Mouse (Mus musculus) gastrocnemius, adult 2 months (tissue): ENCODE data around the gene Metap2. TPM values are rescaled to one million over a fixed set of nuclear protein-coding genes. Genes with fewer than 3 reads are reported as not detected.

Experiments
- DNase-seq: peaks from one replicate; pipeline ENCODE4 v3.0.0; 2022
- H3K27ac ChIP-seq: fragments of 200-600 bp; 2 replicates; pipeline ENCODE4 v1.8.1; 2022; ENCODE audit warnings: mild to moderate bottlenecking
- H3K4me3 ChIP-seq: fragments of 200-600 bp; 2 replicates; pipeline ENCODE4 v1.8.1; 2022; ENCODE audit warnings: mild to moderate bottlenecking, moderate library complexity
- CTCF ChIP-seq: fragments of 200-600 bp; IDR thresholded peaks from 2 replicates; pipeline ENCODE4 v1.8.1; 2022; ENCODE audit warnings: antibody characterized with exemption, mild to moderate bottlenecking, moderate library complexity
- intact Hi-C: fragments of 180-260 bp; cut with DNase I; formaldehyde crosslinking; loops from one replicate; pipeline ENCODE4 v1.15.1; 2025
- total RNA-seq, 2 experiments: library from RNA; stranded (reverse); gene quantifications; 2 replicates each; pipeline ENCODE4 v1.2.3; 2021

Metap2 gene
- total RNA-seq, 2 experiments from 2014 or later = 147 to 182 TPM

GRCm38 (mm10) chr10:93908540-93908939 is 11.6 kb upstream of the Metap2 start:
- no peak for TF ChIP-seq CTCF
- H3K4me3 ChIP-seq = no peak overlapping the region
- intact Hi-C loops = no loop called here
- H3K27ac ChIP-seq = no peak overlapping the region
- no peak for DNase-seq

DNA sequence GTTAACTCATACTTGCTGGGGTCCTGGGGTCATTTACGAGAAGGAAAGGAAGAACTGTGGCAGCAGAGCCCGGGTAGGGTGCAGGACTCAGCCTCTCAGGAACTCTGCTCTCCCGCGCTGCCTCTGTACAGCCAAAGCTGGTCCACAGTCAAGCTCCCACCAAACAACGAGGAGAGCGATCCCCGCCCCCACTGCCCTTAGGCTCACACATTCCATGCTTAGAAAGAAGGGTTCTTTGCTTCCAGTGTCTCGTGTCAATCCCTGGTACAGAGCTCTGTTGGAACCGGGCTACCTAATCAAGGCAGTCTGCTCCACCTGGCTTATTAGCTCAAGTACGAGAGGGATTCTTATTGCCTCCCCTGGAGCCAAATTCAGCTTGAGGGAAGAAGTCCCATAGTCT is 10.5 kb upstream of the Metap2 start:
- DNase-seq = no peak
- no peak for TF ChIP-seq CTCF
- no peak overlapping the region for H3K4me3 ChIP-seq
- intact Hi-C loops = no loop called here
- H3K27ac ChIP-seq = no peak overlapping the region

- no peak overlapping the region for H3K4me3 ChIP-seq
- intact Hi-C loops = no loop called here
- TF ChIP-seq CTCF = no peak
These were observed 3.0 kb upstream of the Metap2 start for GRCm38 (mm10) chr10:93899907-93900306.

GRCm38 (mm10) chr10:93899303-93899702 is 2.4 kb upstream of the Metap2 start:
- TF ChIP-seq CTCF = no peak
- DNase-seq = no peak
- H3K4me3 ChIP-seq = no peak overlapping the region
- no peak overlapping the region for H3K27ac ChIP-seq
- intact Hi-C loops = no loop called here

More at GRCm38 (mm10) chr10:93899907-93900306, 3.0 kb upstream of the Metap2 start:
- H3K27ac ChIP-seq = no peak overlapping the region
- no peak for DNase-seq

DNA sequence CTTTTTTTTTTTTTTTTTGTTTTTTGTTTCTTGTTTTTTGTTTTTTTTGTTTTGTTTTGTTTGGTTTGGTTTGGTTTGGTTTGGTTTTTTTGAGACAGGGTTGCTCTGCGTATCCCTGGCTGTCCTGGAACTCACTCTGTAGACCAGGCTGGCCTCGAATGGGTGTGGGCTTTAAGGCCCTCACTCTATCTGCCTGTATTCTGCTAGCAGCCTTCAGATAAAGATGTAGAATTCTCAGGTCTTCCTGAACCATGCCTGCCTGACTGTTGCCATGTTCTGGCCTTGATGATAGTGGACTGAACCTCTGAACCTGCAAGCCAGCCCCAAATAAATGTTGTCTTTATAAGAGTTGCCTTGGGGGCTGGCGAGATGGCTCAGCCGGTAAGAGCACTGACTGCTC is 4.3 kb downstream of the Metap2 start:
- intact Hi-C loops = loop anchor here (5.0 kb wide), 1 partner anchor 35 kb away; no protein-coding TSS in a partner anchor
- no peak for TF ChIP-seq CTCF
- H3K4me3 ChIP-seq = no peak overlapping the region

DNA sequence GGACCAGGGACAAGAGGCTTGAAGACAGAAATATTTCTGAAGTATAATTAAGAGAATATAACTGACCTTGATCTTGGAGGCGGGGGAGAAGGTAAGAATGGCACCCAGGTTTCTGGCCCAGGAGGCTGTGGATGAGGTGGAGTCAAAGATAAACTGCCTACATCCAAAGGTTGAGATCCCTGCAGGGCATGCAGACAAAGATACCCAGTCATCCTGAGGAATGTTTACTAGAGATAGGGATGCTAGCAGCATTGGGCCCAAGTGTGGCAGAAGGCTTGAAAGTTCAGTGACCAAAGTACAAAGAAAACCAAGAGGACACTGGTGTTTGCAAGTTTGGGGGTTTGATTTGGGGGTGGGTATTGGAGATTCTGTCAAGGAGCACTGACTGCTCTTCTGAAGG is 5.9 kb downstream of the Metap2 start:
- H3K27ac ChIP-seq = no peak overlapping the region
- intact Hi-C loops = loop anchor here (5.0 kb wide), 1 partner anchor 36 kb away; no protein-coding TSS in a partner anchor
- DNase-seq = no peak
- TF ChIP-seq CTCF = no peak
- no peak overlapping the region for H3K4me3 ChIP-seq

More for the DNA sequence above, 4.3 kb downstream of the Metap2 start:
- no peak for DNase-seq
- H3K27ac ChIP-seq = no peak overlapping the region

- Histone ChIP-seq H3K4me3 (peak overlapping the region; percentile 99), H3K27ac (peak overlapping the region; percentile 96)
- no peak for TF ChIP-seq CTCF
- DNase-seq = no peak
- intact Hi-C loops = loop anchor here (5.0 kb wide), 1 partner anchor 37 kb away; no protein-coding TSS in a partner anchor
These were observed 6.3 kb downstream of the Metap2 start for GRCm38 (mm10) chr10:93890565-93890964.

- Histone ChIP-seq H3K27ac (peak overlapping the region; percentile 96), H3K4me3 (peak overlapping the region; percentile 99)
- TF ChIP-seq CTCF = no peak
- peak; percentile 23 for DNase-seq
- intact Hi-C loops = loop anchor here (5.0 kb wide), 1 partner anchor 37 kb away; no protein-coding TSS in a partner anchor
These were observed 6.9 kb downstream of the Metap2 start for GRCm38 (mm10) chr10:93889976-93890375.

DNA sequence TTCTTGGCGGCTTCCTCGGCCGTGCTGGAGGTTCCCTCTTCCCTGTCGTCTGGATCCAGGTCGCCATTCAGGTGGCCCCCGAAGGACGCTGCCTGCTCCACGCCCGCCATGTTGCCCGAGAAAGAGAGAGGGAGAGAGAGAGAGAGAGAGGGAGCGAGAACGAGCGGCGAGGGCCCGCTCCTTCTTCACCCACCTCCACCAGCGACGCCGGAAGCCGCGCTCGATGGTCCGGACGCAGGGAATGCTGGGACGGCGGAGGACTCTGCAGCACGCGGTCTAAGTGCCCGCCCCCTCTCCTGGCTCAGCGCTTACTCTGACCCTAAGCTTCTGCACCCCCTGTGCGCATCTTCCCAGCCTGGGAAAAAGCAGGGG is 7.3 kb downstream of the Metap2 start:
- intact Hi-C loops = no loop called here
- Histone ChIP-seq H3K27ac (peak overlapping the region; percentile 96), H3K4me3 (peak overlapping the region; percentile 99)
- DNase-seq = peak; percentile 92
- no peak for TF ChIP-seq CTCF

DNA sequence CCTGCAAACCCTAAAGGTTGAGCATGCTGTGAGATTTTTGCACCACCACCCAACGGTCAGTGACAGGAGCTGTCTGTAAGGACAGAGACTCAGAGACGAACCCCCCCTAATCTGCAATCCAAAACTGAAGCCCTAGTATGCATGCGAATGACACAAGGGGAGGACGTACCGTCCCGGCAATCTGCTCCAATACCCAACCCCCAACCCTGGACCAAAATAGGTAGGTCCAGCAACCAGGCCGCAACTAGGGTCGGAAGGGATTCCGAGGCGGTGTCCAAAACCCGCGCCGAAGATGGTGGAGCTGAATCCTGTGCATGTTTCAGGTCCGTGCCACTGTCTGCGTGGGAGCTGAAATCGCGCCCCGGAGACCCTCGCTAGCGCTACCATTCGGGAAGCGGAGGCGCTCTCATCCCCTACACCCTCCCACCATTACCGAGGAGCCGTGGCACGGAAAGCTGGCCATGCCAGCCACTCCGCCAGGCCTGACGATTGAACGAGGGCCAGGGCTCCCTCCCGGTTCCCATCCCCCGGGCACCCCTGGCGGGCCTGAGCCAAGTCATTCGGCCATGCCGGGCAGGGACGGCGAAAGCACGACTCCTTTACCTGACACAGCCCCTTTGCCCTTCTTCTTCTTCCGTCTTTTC is 7.8 kb downstream of the Metap2 start:
- TF ChIP-seq CTCF = no peak
- intact Hi-C loops = no loop called here
- peak; percentile 75 for DNase-seq
- H3K27ac ChIP-seq = peak overlapping the region; percentile 96
- H3K4me3 ChIP-seq = peak overlapping the region; percentile 99

DNA sequence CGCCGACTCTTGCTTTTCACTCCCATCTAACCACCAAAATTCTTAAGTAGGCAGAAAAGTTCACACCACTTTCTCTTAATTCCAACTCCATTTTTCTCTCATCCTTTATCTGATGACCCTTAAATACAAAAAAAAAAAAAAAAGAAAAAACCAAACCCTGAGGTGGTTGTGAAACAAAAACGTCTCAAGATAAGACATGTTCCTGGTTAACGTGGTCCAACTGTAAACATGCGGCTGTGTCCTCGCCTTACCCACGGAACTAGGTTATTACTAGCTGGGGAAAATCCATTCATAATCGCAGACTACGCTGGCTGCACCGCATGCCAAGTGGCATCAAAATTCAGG is 8.3 kb downstream of the Metap2 start:
- H3K27ac ChIP-seq = peak overlapping the region; percentile 96
- intact Hi-C loops = no loop called here
- DNase-seq = no peak
- peak overlapping the region; percentile 99 for H3K4me3 ChIP-seq
- TF ChIP-seq CTCF = no peak

DNA sequence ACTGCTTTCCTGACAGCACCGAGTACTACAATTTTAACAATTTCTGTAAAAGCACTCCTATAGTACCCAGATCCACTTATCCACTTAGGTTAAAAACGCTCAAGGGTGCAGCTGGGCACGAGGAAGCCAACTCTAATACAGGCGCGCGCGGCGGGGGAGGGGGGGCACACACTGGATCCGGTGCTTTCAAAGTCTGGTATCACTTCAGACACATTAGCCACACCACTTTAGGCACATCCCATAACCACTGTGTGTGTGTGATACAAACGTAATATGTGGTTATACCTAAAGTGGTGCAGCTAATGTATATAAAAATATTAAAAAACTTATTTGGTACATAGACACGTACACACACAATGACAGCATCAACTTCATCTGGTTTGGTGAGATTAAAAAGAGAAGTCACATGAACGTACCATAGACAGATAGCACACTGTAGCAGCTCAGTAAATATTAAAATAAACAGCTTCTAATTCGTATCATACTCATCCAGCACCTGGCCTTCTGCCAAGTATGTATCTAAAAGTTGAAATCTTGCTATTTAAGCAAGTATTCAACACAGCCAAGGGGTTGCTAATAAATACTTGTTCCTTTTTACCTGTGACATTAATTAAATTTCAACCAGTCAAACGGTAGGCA is 10.9 kb downstream of the Metap2 start:
- no peak for DNase-seq
- Histone ChIP-seq H3K27ac (no peak overlapping the region), H3K4me3 (no peak overlapping the region)
- no peak for TF ChIP-seq CTCF
- intact Hi-C loops = no loop called here

DNA sequence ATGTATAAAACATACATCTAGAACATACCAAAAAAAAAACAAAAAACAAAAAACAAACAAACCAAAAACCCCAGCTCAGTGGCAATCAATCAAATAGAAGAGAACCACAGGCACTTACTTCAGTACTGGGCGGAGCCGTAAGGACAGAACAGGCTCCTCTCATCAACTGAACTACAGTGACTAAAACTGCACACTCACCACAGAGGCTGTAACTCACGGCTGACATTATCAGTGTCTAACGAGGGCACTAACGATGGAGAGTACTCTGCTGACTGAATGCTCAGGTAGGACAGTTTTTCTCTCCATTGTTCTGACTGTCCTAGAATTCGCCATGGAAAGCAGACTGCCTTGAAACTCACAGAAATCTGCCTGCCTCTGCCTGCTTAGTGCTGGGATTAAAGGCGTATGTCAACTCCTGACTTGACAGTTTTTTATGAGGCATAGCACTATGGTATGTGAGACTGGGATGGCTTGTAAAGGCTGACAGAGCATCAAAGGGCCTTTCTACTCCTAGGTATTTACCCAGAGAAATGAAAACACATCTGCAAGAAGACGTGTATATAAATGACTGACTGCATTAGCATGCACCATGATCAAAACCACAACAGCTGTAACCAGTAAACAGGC is 14.0 kb downstream of the Metap2 start:
- TF ChIP-seq CTCF = no peak
- no peak overlapping the region for H3K27ac ChIP-seq
- no peak overlapping the region for H3K4me3 ChIP-seq
- intact Hi-C loops = no loop called here
- no peak for DNase-seq

GRCm38 (mm10) chr10:93881918-93882317 is 15.0 kb downstream of the Metap2 start:
- DNase-seq = no peak
- no peak for TF ChIP-seq CTCF
- intact Hi-C loops = no loop called here

More at GRCm38 (mm10) chr10:93881918-93882317, 15.0 kb downstream of the Metap2 start:
- no peak overlapping the region for H3K27ac ChIP-seq
- no peak overlapping the region for H3K4me3 ChIP-seq
